Mouse (Mus musculus) mouse trophoblast stem cell (cell line): ENCODE results near the gene Stxbp2.

ENCODE experiments used
- in situ Hi-C, 2 experiments: fragments of 300-500 bp; cut with MseI, MboI; formaldehyde crosslinking; loops; 2 replicates in 1 of 2; 3 replicates in 1 of 2; pipeline ENCODE4 v1.15.1; 2025

The Stxbp2 gene

GRCm38 (mm10) chr8:3679656-3680055, 48.9 kb downstream of the Stxbp2 start:
- in situ Hi-C loops, result no loop called here

- in situ Hi-C loops, result no loop called here
These were observed 51.7 kb downstream of the Stxbp2 start for GRCm38 (mm10) chr8:3682435-3682834.

DNA sequence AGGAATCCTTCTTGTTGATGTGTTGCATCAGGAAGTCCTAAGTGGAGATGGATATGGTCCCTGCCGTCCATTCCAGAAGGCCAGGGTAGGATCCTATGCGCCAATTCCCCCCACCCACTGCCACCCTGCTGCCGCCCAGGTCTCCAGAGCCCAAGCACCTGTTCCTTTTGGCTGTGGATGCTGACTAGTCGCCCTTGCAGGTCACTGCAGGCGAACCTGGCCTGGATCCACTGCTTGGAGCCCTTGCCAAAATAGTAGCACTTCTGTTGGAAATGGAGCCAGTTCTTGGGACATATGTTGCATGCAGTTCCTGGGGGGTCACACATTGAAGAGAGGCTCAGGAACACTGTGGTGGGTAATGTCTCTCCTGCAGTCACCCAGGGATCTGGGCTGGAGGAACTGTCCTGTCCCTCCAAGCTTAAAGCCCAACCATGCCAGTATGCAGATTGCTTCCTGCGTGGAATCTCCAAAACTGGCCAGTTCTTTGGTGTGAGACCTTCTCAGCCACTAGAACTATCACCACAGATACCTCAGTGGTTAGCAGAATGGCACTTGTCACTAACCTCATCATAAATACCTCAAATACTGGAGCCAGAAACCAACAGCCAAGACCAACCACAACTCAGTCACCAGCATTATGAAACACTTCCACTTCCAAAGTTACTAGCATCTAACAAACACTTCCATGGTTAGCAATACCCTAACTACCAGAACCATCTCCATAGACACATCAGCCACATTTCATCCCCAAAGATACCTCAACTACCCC, 52.8 kb downstream of the Stxbp2 start:
- in situ Hi-C loops, result no loop called here

DNA sequence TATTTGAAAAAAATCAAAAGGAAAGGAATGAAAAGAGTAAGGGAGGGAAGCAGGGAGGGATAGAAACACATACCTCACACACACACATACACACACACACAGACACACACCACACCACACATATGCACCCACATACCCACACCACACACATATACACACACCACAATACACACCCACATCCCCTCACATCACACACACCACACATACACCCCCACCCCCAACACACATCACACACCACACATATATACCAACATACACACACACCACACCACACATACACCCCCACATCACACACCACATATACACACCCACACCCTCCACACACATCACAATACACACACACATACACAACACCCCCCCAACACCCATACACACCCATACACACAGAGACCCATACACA, 53.8 kb downstream of the Stxbp2 start:
- in situ Hi-C loops, result no loop called here

DNA sequence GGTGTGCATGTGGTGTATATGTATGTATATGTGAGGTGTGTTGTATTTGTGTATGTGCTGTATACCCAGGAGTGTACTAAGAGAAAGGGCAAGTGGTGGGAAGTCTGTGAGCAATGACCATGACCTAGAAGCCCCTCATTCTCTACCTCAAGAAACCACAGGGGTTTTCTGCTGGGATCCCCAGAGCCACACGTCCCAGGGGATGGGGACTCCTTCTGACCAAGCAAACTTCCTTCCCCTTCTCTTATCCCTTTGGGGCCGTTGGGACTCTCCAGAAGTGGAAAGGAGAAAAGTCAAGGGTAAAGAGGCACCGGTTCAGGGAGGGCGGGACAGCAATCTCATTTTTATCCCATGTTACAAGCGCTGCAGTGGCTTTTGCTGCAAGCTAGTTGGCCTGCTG, 54.7 kb downstream of the Stxbp2 start:
- in situ Hi-C loops, result no loop called here

DNA sequence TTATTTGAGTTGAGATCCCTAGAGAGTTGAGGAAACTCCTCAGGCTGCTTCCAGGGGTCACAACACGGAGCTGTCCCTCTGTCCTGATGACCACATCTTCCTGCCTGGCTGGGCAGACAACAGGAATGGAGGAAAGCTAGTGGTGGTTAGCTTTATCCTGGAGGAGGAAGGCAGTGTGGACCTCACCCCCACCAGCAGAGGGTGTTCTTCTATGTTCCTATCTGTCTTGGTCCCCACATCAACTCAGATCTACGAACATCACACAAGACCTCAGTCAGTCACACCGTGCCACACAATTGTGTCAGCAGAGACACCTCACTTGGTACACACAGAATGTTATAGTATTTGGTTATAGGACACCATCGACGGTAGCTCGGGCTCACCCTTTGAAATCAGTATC, 56.8 kb downstream of the Stxbp2 start:
- in situ Hi-C loops, result no loop called here

DNA sequence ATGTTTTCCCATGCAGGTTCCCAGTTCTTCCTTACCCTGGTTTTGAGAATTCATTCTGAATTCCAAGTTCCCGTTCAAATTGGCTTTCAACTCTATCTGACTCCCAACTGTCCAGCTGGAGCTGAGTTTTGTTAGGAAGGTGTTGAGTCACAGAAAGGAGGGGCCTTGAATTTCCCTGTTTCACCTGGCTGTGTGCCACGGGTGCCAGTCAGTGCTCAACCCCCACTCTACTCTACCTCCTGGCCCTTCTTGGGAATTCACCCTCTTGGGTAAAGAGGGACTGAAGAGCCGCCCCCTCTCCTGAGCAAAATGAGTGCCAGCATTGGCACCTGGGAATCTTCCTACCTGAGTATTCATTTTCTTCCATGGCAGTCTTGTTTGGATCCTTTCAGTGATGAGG, 60.0 kb downstream of the Stxbp2 start:
- in situ Hi-C loops, result no loop called here
